Mouse (Mus musculus) left cerebral cortex, postnatal 10 days (tissue): ENCODE measurements around the gene Ntsr1. TPM values are rescaled to one million over a fixed set of nuclear protein-coding genes. Genes with fewer than 3 reads are reported as not detected.

Experiments used
- total RNA-seq, 2 experiments: library from RNA; stranded (reverse); gene quantifications; 2 replicates each; pipeline ENCODE4 v1.2.3; 2021

Ntsr1 gene
- total RNA-seq, 2 experiments from 2014 or later, result 27.3 to 29.2 TPM

Other genes starting within 250 kb of the Ntsr1 start
- gene Rps21, start 242.6 kb upstream of the Ntsr1 start, total RNA-seq, result 100 to 1,000 TPM; 551 to 611 TPM
- 10 to 100 TPM; 37.6 TPM for gene Cables2, start 226.5 kb upstream of the Ntsr1 start, total RNA-seq
- not detected for gene Rbbp8nl, start 210.1 kb upstream of the Ntsr1 start, total RNA-seq
- not detected for gene Gata5, start 165.3 kb upstream of the Ntsr1 start, total RNA-seq
- gene Slco4a1, start 43.7 kb upstream of the Ntsr1 start, total RNA-seq, result 1 to 10 TPM; 1.5 TPM
- gene Mrgbp, start 81.3 kb downstream of the Ntsr1 start, total RNA-seq, result 10 to 100 TPM; 18.9 to 20.1 TPM
- 10 to 100 TPM; 67.3 to 77.1 TPM for gene Ogfr, start 89.3 kb downstream of the Ntsr1 start, total RNA-seq
- gene Col9a3, start 97.8 kb downstream of the Ntsr1 start, total RNA-seq, result 10 to 100 TPM; 23.4 to 26.5 TPM
- gene Tcfl5, start 142.7 kb downstream of the Ntsr1 start, total RNA-seq, result 1 to 10 TPM; 4.1 to 5.6 TPM
- gene Dido1, start 210.0 kb downstream of the Ntsr1 start, total RNA-seq, result 10 to 100 TPM; 56.0 to 56.3 TPM
- 10 to 100 TPM; 62.4 to 66.6 TPM for gene Gid8, start 210.1 kb downstream of the Ntsr1 start, total RNA-seq
- gene Slc17a9, start 225.3 kb downstream of the Ntsr1 start, total RNA-seq, result under 1 TPM; 0.28 to 0.77 TPM